Mouse (Mus musculus) liver, embryonic 16.5 days (tissue): ENCODE data around the gene Prkcb. TPM values are rescaled to one million over a fixed set of nuclear protein-coding genes. Genes with fewer than 3 reads are reported as not detected.

Source experiments
- ATAC-seq: fragments of 200-750 bp; cut with Nextera tagmentation; 2 replicates; pipeline ENCODE4 v1.8.0; 2017; ENCODE audit warnings: low read depth, mild to moderate bottlenecking, moderate number of reproducible peaks, moderate library complexity
- H3K27ac ChIP-seq: fragments of 300-500 bp; sonication (generic); 2 replicates; pipeline ENCODE4 v1.5.1; 2014; ENCODE audit warnings: mild to moderate bottlenecking, low read length
- H3K27me3 ChIP-seq: fragments of 300-500 bp; sonication (generic); 2 replicates; pipeline ENCODE4 v1.6.1; 2014; ENCODE audit warnings: low read depth, low read length, mixed read lengths; ENCODE audit not compliant: control insufficient read depth, insufficient read depth
- H3K36me3 ChIP-seq: fragments of 300-500 bp; sonication (generic); 2 replicates; pipeline ENCODE4 v1.6.1; 2014; ENCODE audit warnings: mild to moderate bottlenecking; ENCODE audit not compliant: control insufficient read depth, insufficient read depth
- H3K4me1 ChIP-seq: fragments of 300-500 bp; sonication (generic); 2 replicates; pipeline ENCODE4 v1.6.1; 2014; ENCODE audit warnings: low read depth, low read length, mixed read lengths; ENCODE audit not compliant: control insufficient read depth
- H3K4me2 ChIP-seq: fragments of 300-500 bp; sonication (generic); 2 replicates; pipeline ENCODE4 v1.6.1; 2014; ENCODE audit warnings: low read depth, low read length, mixed read lengths
- H3K4me3 ChIP-seq: fragments of 300-500 bp; sonication (generic); 2 replicates; pipeline ENCODE4 v1.5.1; 2014; ENCODE audit warnings: low read depth, mild to moderate bottlenecking, low read length
- H3K9ac ChIP-seq: fragments of 300-500 bp; sonication (generic); 2 replicates; pipeline ENCODE4 v1.6.1; 2014; ENCODE audit warnings: low read depth, low read length
- H3K9me3 ChIP-seq: fragments of 300-500 bp; sonication (generic); replicated peaks from 2 replicates; pipeline ENCODE4 v1.6.1; 2016; ENCODE audit warnings: low read length; ENCODE audit not compliant: control insufficient read depth
- WGBS: fragments of 180-500 bp; shearing (Covaris S2); extraction: QIAGEN DNeasy Blood & Tissue Kit; methylation state at CpG from one replicate; pipeline ENCODE4 v1.1.7; 2014; ENCODE audit not compliant: insufficient replicate concordance; 5-methylcytosine and 5-hydroxymethylcytosine counted together
- polyA plus RNA-seq: library from polyadenylated mRNA; unstranded; fragments of >200 nt; fragmentation: Nextera tagmentation; extraction: Ambion mirVana; gene quantifications from 2 replicates; pipeline ENCODE4 v1.2.1, GENCODE M21; 2015

The Prkcb gene
- polyA plus RNA-seq, 1 experiment from 2014 or later = 4.7 TPM

DNA sequence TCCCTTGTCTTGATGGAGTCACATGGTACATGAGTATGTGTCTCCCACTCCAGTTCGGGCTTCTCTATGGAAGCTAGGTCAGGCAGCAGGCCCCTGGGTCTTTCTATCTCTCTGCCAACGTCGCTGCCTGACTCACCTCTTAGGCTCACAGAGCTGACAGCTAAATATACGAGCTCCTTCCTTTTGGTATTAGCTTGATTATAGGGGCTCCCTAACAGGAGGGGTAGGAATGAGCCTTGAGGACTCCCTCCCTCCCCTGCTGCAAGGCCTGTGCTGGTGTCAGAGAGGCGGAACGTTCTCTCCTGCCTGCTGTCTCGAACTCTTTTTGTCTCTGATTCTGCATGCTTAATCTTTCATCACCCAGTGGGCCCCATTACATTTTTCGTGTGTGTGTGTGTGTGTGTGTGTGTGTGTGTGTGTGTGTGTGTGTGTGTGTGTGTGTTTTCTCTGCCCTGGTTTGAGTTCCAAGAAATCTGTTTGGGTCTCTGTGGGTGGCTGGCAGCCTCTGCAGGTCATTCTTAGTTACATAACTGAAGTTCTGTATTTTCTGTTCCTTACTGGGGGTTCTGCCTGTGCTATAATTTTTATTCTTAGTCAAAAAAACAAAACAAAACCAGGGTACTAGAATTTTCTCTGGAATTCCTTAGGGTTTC is 33.6 kb downstream of the Prkcb start:
- Histone ChIP-seq H3K9me3 (no peaks in the 10 kb centered on the region), H3K27ac (no peak overlapping the region), H3K4me1 (no peaks in the 10 kb centered on the region), H3K36me3 (no peaks in the 10 kb centered on the region), H3K9ac (no peak overlapping the region), H3K4me3 (no peak overlapping the region), H3K4me2 (no peak overlapping the region), H3K27me3 (no peaks in the 10 kb centered on the region)
- ATAC-seq = no peak
- 57% methylated on average over 8 of the region's 8 CpGs for WGBS

GRCm38 (mm10) chr7:122327942-122328341 is 39.4 kb downstream of the Prkcb start:
- WGBS = 75% methylated on average over 3 of the region's 3 CpGs
- Histone ChIP-seq H3K27me3 (no peaks in the 10 kb centered on the region), H3K9ac (no peak overlapping the region), H3K9me3 (no peaks in the 10 kb centered on the region), H3K4me1 (no peaks in the 10 kb centered on the region), H3K36me3 (no peaks in the 10 kb centered on the region), H3K27ac (no peak overlapping the region), H3K4me2 (no peak overlapping the region), H3K4me3 (no peak overlapping the region)
- ATAC-seq = no peak

GRCm38 (mm10) chr7:122328466-122328865 is 39.9 kb downstream of the Prkcb start:
- no peak for ATAC-seq
- Histone ChIP-seq H3K9ac (no peak overlapping the region), H3K4me1 (no peaks in the 10 kb centered on the region), H3K9me3 (no peaks in the 10 kb centered on the region), H3K4me3 (no peak overlapping the region), H3K36me3 (no peaks in the 10 kb centered on the region), H3K27me3 (no peaks in the 10 kb centered on the region), H3K4me2 (no peak overlapping the region), H3K27ac (no peak overlapping the region)
- 57% methylated on average over 5 of the region's 5 CpGs for WGBS

GRCm38 (mm10) chr7:122329588-122329987 is 41.0 kb downstream of the Prkcb start:
- ATAC-seq = no peak
- no peaks in the 10 kb centered on the region for H3K27me3 ChIP-seq
- H3K4me1 ChIP-seq = no peaks in the 10 kb centered on the region
- WGBS = 37% methylated on average over 4 of the region's 4 CpGs
- H3K4me2 ChIP-seq = no peak overlapping the region
- no peak overlapping the region for H3K4me3 ChIP-seq
- no peak overlapping the region for H3K27ac ChIP-seq
- H3K9me3 ChIP-seq = no peaks in the 10 kb centered on the region
- no peaks in the 10 kb centered on the region for H3K36me3 ChIP-seq
- H3K9ac ChIP-seq = no peak overlapping the region

DNA sequence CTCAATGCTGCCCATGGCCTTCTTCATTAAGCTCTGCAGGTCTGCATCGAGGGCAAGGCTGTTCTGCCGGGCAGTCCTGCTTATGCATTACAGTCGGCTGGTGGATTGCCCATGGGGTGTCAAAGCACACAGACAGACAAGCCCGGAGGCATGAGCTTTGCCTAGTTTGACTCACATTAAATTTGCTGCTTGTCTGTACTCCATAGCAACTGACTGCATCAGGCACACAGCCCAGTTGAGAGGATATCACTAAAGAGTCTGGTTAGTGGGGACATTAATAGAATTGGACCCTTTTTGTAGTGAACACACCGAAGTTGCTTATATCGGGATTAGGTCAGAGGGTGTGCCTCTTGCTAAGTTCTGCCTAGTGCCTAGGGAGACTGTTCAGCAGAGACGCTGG is 45.1 kb downstream of the Prkcb start:
- Histone ChIP-seq H3K4me2 (no peak overlapping the region), H3K4me1 (no peaks in the 10 kb centered on the region), H3K9ac (no peak overlapping the region), H3K27ac (no peak overlapping the region), H3K36me3 (no peaks in the 10 kb centered on the region), H3K27me3 (no peaks in the 10 kb centered on the region), H3K4me3 (no peak overlapping the region), H3K9me3 (no peaks in the 10 kb centered on the region)
- no peak for ATAC-seq
- WGBS = 66% methylated on average over 7 of the region's 7 CpGs

DNA sequence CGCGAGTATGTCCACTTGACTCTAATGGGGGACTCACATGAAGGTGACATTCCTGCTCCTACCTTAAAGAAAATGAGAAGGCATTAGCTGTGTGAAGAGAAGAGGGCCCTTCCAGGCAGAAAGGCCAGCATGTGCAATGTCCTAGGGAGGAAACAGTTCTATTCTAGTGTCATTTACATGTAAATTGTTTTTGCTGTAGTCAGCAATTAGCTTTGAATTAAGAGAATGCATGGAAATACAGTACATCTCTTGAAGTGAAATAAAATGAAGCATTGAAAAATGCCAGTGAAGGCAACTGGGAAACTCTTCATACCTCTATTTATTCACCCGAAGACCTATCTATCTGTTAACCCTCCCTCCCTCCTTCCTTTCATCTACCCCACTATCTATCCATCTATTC is 48.8 kb downstream of the Prkcb start:
- H3K4me2 ChIP-seq = no peak overlapping the region
- no peaks in the 10 kb centered on the region for H3K27me3 ChIP-seq
- no peak overlapping the region for H3K9ac ChIP-seq
- no peaks in the 10 kb centered on the region for H3K4me1 ChIP-seq
- H3K36me3 ChIP-seq = no peaks in the 10 kb centered on the region
- H3K27ac ChIP-seq = no peak overlapping the region
- 62% methylated on average over 3 of the region's 3 CpGs for WGBS
- no peaks in the 10 kb centered on the region for H3K9me3 ChIP-seq
- no peak for ATAC-seq
- no peak overlapping the region for H3K4me3 ChIP-seq

DNA sequence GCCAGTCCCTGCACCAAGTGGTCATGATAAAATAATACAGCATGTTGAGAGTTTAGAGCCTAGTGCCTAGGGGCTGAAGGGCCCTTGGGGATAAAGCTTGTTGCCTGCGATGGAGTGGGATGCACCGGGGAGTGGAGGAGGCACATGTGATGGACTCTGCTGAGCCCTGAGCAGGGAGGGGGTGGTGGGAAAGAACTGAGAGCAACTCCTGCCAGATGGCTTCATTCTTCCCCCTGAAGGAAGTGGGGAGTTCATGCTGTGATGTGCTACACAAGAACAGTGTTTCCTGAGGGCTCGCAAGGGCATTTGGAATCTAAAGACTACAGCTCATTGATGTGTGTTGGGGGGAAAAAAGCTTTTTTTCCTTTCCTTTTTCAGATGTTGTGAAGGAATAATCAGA is 49.5 kb downstream of the Prkcb start:
- H3K4me3 ChIP-seq = no peak overlapping the region
- no peaks in the 10 kb centered on the region for H3K27me3 ChIP-seq
- H3K27ac ChIP-seq = no peak overlapping the region
- H3K4me2 ChIP-seq = no peak overlapping the region
- no peaks in the 10 kb centered on the region for H3K36me3 ChIP-seq
- H3K9ac ChIP-seq = no peak overlapping the region
- no peaks in the 10 kb centered on the region for H3K4me1 ChIP-seq
- 69% methylated on average over 3 of the region's 3 CpGs for WGBS
- no peak for ATAC-seq
- H3K9me3 ChIP-seq = no peaks in the 10 kb centered on the region

- Histone ChIP-seq H3K4me3 (no peak overlapping the region), H3K9ac (no peak overlapping the region), H3K27ac (no peak overlapping the region), H3K4me1 (no peaks in the 10 kb centered on the region), H3K27me3 (no peaks in the 10 kb centered on the region), H3K36me3 (no peaks in the 10 kb centered on the region), H3K9me3 (no peaks in the 10 kb centered on the region), H3K4me2 (no peak overlapping the region)
- WGBS = 60% methylated on average over 2 of the region's 2 CpGs
- ATAC-seq = no peak
These were observed 50.9 kb downstream of the Prkcb start for GRCm38 (mm10) chr7:122339476-122339875.

DNA sequence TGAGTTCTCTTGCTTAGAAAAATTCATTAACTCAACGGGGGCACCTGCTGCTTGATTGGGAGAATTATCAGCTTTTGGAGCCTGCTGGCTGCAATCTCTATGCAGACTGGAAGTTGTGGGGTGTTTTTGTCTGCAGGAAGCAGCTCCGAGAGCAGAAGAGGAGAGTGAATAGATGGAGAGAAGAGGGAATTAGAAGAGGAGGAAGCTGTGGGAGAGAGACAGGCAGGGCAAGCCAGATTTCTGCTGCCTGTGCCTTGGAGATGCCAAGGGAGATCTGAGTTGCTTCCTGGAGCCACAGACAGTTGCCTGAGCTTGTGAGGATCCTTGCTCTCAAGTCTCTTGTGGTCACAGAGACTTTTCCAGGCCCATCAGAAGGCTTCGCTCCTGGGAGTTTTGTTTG is 53.3 kb downstream of the Prkcb start:
- no peaks in the 10 kb centered on the region for H3K36me3 ChIP-seq

More for the DNA sequence above, 53.3 kb downstream of the Prkcb start:
- Histone ChIP-seq H3K4me1 (no peaks in the 10 kb centered on the region), H3K27me3 (no peaks in the 10 kb centered on the region), H3K9ac (no peak overlapping the region), H3K4me2 (no peak overlapping the region), H3K27ac (no peak overlapping the region), H3K4me3 (no peak overlapping the region), H3K9me3 (no peaks in the 10 kb centered on the region)
- no peak for ATAC-seq
- WGBS = 26% methylated on average over 3 of the region's 3 CpGs
